Mouse (Mus musculus) midbrain, embryonic 12.5 days (tissue): ENCODE data around the gene Stard8. TPM values are rescaled to one million over a fixed set of nuclear protein-coding genes. Genes with fewer than 3 reads are reported as not detected.
"Not testable (repeated sequence)": the region's sequence is repeated elsewhere in the genome, so short reads cannot be mapped to it uniquely, and the experiment has no call there.

Experiments
- ATAC-seq: fragments of 200-750 bp; cut with Nextera tagmentation; 2 replicates; pipeline ENCODE4 v1.8.0; 2017; ENCODE audit warnings: low read depth, moderate TSS enrichment, moderate library complexity; ENCODE audit not compliant: low FRiP score
- H3K27ac ChIP-seq: fragments of 300-500 bp; sonication (generic); replicated peaks from 2 replicates; pipeline ENCODE4 v1.5.1; 2016; ENCODE audit warnings: mild to moderate bottlenecking
- H3K27me3 ChIP-seq: fragments of 300-500 bp; sonication (generic); 2 replicates; pipeline ENCODE4 v1.6.1; 2016; ENCODE audit warnings: mild to moderate bottlenecking
- H3K36me3 ChIP-seq: fragments of 300-500 bp; sonication (generic); 2 replicates; pipeline ENCODE4 v1.6.1; 2016
- H3K4me1 ChIP-seq: fragments of 300-500 bp; sonication (generic); 2 replicates; pipeline ENCODE4 v1.6.1; 2016
- H3K4me2 ChIP-seq: fragments of 300-500 bp; sonication (generic); replicated peaks from 2 replicates; pipeline ENCODE4 v1.6.1; 2016; ENCODE audit warnings: mild to moderate bottlenecking, moderate library complexity
- H3K4me3 ChIP-seq: fragments of 300-500 bp; sonication (generic); 2 replicates; pipeline ENCODE4 v1.5.1; 2016; ENCODE audit warnings: mild to moderate bottlenecking
- H3K9ac ChIP-seq: fragments of 300-500 bp; sonication (generic); replicated peaks from 2 replicates; pipeline ENCODE4 v1.6.1; 2016; ENCODE audit warnings: mild to moderate bottlenecking, moderate library complexity
- H3K9me3 ChIP-seq: fragments of 300-500 bp; sonication (generic); 2 replicates; pipeline ENCODE4 v1.6.1; 2016; ENCODE audit warnings: mild to moderate bottlenecking
- WGBS: fragments of 180-500 bp; shearing (Covaris S2); methylation state at CpG from one replicate; pipeline ENCODE4 v1.1.7; 2016; 5-methylcytosine and 5-hydroxymethylcytosine counted together
- polyA plus RNA-seq: library from polyadenylated mRNA; unstranded; fragments of >200 nt; fragmentation: Nextera tagmentation; extraction: Ambion mirVana; gene quantifications from 2 replicates; pipeline ENCODE4 v1.2.1, GENCODE M21; 2016

Stard8 gene
- polyA plus RNA-seq, 1 experiment from 2014 or later, result 12.7 TPM

- Histone ChIP-seq H3K36me3 (no peaks in the 10 kb centered on the region), H3K4me3 (no peak overlapping the region), H3K4me1 (no peaks in the 10 kb centered on the region), H3K9ac (no peak overlapping the region), H3K27me3 (peaks cover 16% of the 10 kb centered on the region; the same call in 1 of the 2 replicates), H3K9me3 (no peaks in the 10 kb centered on the region), H3K4me2 (no peak overlapping the region), H3K27ac (no peak overlapping the region)
- ATAC-seq, result no peak
- WGBS, result 94% methylated on average over 13 of the region's 13 CpGs
Observed at GRCm38 (mm10) chrX:99072596-99072995, 69.5 kb downstream of the Stard8 start.

GRCm38 (mm10) chrX:99075111-99075510 is 72.1 kb downstream of the Stard8 start:
- Histone ChIP-seq H3K4me3 (no peak overlapping the region), H3K4me2 (no peak overlapping the region), H3K36me3 (no peaks in the 10 kb centered on the region), H3K4me1 (no peaks in the 10 kb centered on the region), H3K27ac (no peak overlapping the region), H3K27me3 (peaks cover 7% of the 10 kb centered on the region; the same call in 1 of the 2 replicates), H3K9ac (no peak overlapping the region), H3K9me3 (no peaks in the 10 kb centered on the region)
- ATAC-seq, result no peak
- 81% methylated on average over 5 of the region's 5 CpGs for WGBS

GRCm38 (mm10) chrX:99076460-99076859 is 73.4 kb downstream of the Stard8 start:
- Histone ChIP-seq H3K36me3 (no peaks in the 10 kb centered on the region), H3K9me3 (no peaks in the 10 kb centered on the region), H3K4me1 (no peaks in the 10 kb centered on the region), H3K9ac (no peak overlapping the region), H3K4me3 (no peak overlapping the region), H3K4me2 (no peak overlapping the region), H3K27me3 (peaks cover 7% of the 10 kb centered on the region; the same call in 1 of the 2 replicates), H3K27ac (no peak overlapping the region)
- WGBS, result 67% methylated on average over 4 of the region's 4 CpGs
- no peak for ATAC-seq

- H3K9ac ChIP-seq, H3K4me1 ChIP-seq, H3K9me3 ChIP-seq, H3K27me3 ChIP-seq, H3K4me3 ChIP-seq, H3K4me2 ChIP-seq, H3K36me3 ChIP-seq, H3K27ac ChIP-seq: not testable (repeated sequence)
- ATAC-seq, result peak; percentile 60; the same call in 1 of the 2 replicates
- WGBS, result 83% methylated on average over 4 of the region's 7 CpGs
Observed at GRCm38 (mm10) chrX:99078374-99078892, 75.4 kb downstream of the Stard8 start.

GRCm38 (mm10) chrX:99092704-99093103 is 89.7 kb downstream of the Stard8 start:
- Histone ChIP-seq H3K4me3 (no peak overlapping the region), H3K4me1 (no peaks in the 10 kb centered on the region), H3K27ac (no peak overlapping the region), H3K36me3 (no peaks in the 10 kb centered on the region), H3K4me2 (no peak overlapping the region), H3K9ac (no peak overlapping the region), H3K27me3 (peaks cover 36% of the 10 kb centered on the region), H3K9me3 (no peaks in the 10 kb centered on the region)
- WGBS, result 74% methylated on average over 2 of the region's 2 CpGs
- ATAC-seq, result no peak

GRCm38 (mm10) chrX:99111088-99111724 is 108.2 kb downstream of the Stard8 start:
- not testable (repeated sequence) for H3K9ac ChIP-seq, H3K4me3 ChIP-seq, H3K27ac ChIP-seq, H3K9me3 ChIP-seq, H3K4me2 ChIP-seq, H3K4me1 ChIP-seq, H3K36me3 ChIP-seq
- peak; percentile 62 for ATAC-seq
- peaks cover 24% of the 10 kb centered on the region; the same call in 1 of the 2 replicates for H3K27me3 ChIP-seq
- 74% methylated on average over 7 of the region's 10 CpGs for WGBS

- no peaks in the 10 kb centered on the region for H3K9me3 ChIP-seq
- peaks cover 27% of the 10 kb centered on the region; the same call in 1 of the 2 replicates for H3K27me3 ChIP-seq
- H3K4me1 ChIP-seq, result no peaks in the 10 kb centered on the region
- ATAC-seq, result no peak
- H3K36me3 ChIP-seq, result no peaks in the 10 kb centered on the region
- no peak overlapping the region for H3K4me2 ChIP-seq
- no peak overlapping the region for H3K27ac ChIP-seq
- H3K4me3 ChIP-seq, result no peak overlapping the region
- 87% methylated on average over 5 of the region's 5 CpGs for WGBS
- no peak overlapping the region for H3K9ac ChIP-seq
Observed at GRCm38 (mm10) chrX:99119510-99119909, 116.5 kb downstream of the Stard8 start.

Other genes starting within 250 kb of the Stard8 start
- gene Ophn1, start 112.2 kb upstream of the Stard8 start, polyA plus RNA-seq, result 35.8 and 37.3 TPM in 2 replicates
- gene Yipf6, start 66.9 kb upstream of the Stard8 start, polyA plus RNA-seq, result 21.4 and 25.2 TPM in 2 replicates
- 64.2 and 69.7 TPM in 2 replicates for gene Efnb1, start 132.9 kb downstream of the Stard8 start, polyA plus RNA-seq